Mouse (Mus musculus) megakaryocyte progenitor cell, adult 5-6 weeks (primary cell): ENCODE measurements around the gene Olfr8. TPM values are rescaled to one million over a fixed set of nuclear protein-coding genes. Genes with fewer than 3 reads are reported as not detected.
"Not testable (repeated sequence)": the region's sequence is repeated elsewhere in the genome, so short reads cannot be mapped to it uniquely, and the experiment has no call there.

Experiments
- ATAC-seq: replicated peaks from 2 replicates; pipeline ENCODE4 v1.8.0; 2016; ENCODE audit warnings: mild to moderate bottlenecking, moderate TSS enrichment, inconsistent platforms; ENCODE audit not compliant: poor library complexity
- total RNA-seq, 2 experiments: library from RNA; stranded (forward) in 1 of 2; stranded (reverse) in 1 of 2; fragments of 157-497, 149-512 nt in 1 of 2; fragments of 200-1000 nt in 1 of 2; gene quantifications; 2 replicates each; pipeline versions ENCODE4 v1.2.3 to v1.2.4; 2015 to 2017

Olfr8 gene
- total RNA-seq (2015) (not detected in 2 replicates), total RNA-seq (2017) (not detected in 2 replicates)

DNA sequence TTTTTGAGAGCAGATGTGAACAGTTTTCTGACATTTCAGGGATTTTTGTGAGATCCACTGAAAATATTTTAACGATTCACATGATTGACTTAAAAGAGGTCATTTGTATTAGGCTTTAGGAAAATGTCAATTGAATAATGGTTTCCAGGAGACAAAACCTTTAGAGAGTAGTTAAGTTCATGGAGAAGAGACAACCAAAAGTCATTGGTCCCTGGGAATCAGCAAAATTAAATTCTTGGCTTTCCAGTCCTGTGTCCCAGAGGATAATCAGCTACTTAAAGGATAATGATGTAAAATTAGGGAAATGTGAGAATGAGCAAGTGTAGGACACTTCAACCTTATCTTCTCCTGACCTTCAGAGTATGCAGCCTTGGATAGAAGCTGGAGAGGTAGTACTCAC is at the start of gene Olfr8:
Gene Olfr8, plus strand, starts transcription at position 301 of the 400 bp plus-strand sequence.
- not testable (repeated sequence) for ATAC-seq

- ATAC-seq: not testable (repeated sequence)
These were observed 37.6 kb upstream of the Olfr8 start, which contains the start of gene Olfr1354 for GRCm38 (mm10) chr10:78912871-78913270. Olfr1354 (plus strand) TSS chr10:78913171.

- not testable (repeated sequence) for ATAC-seq
These were observed 12.6 kb downstream of the Olfr8 start, which contains the start of gene Olfr1353 for GRCm38 (mm10) chr10:78963009-78963408. Olfr1353 (plus strand) TSS chr10:78963309.

- no peak for ATAC-seq
These were observed 30.3 kb downstream of the Olfr8 start, which contains the start of gene Olfr1352 for GRCm38 (mm10) chr10:78980750-78981149. Olfr1352 (plus strand) TSS chr10:78981050.

Other genes starting within 250 kb of the Olfr8 start
- not detected in 2 replicates for gene Casp14, start 232.3 kb upstream of the Olfr8 start, total RNA-seq (2015)
- not detected in 2 replicates for gene Casp14, start 232.3 kb upstream of the Olfr8 start, total RNA-seq (2017)
- not detected in 2 replicates for gene Ccdc105, start 197.6 kb upstream of the Olfr8 start, total RNA-seq (2015)
- not detected in 2 replicates for gene Ccdc105, start 197.6 kb upstream of the Olfr8 start, total RNA-seq (2017)
- gene Slc1a6, start 170.1 kb upstream of the Olfr8 start, total RNA-seq (2015): not detected in 2 replicates
- gene Slc1a6, start 170.1 kb upstream of the Olfr8 start, total RNA-seq (2017): not detected in 2 replicates
- not detected in 2 replicates for gene Olfr1356, start 98.5 kb upstream of the Olfr8 start, total RNA-seq (2015)
- not detected in 2 replicates for gene Olfr1356, start 98.5 kb upstream of the Olfr8 start, total RNA-seq (2017)
- gene Olfr1355, start 75.1 kb upstream of the Olfr8 start, total RNA-seq (2015): not detected in 2 replicates
- gene Olfr1355, start 75.1 kb upstream of the Olfr8 start, total RNA-seq (2017): not detected in 2 replicates
- not detected in 2 replicates for gene Olfr1354, start 37.5 kb upstream of the Olfr8 start, total RNA-seq (2015)
- gene Olfr1354, start 37.5 kb upstream of the Olfr8 start, total RNA-seq (2017): not detected in 2 replicates
- not detected in 2 replicates for gene Olfr1353, start 12.7 kb downstream of the Olfr8 start, total RNA-seq (2015)
- not detected in 2 replicates for gene Olfr1353, start 12.7 kb downstream of the Olfr8 start, total RNA-seq (2017)
- gene Olfr1352, start 30.4 kb downstream of the Olfr8 start, total RNA-seq (2015): 0.02 TPM in 1 of 2 replicates, not detected in the other
- gene Olfr1352, start 30.4 kb downstream of the Olfr8 start, total RNA-seq (2017): not detected in 2 replicates
- gene Olfr1351, start 61.8 kb downstream of the Olfr8 start, total RNA-seq (2015): not detected in 2 replicates
- gene Olfr1351, start 61.8 kb downstream of the Olfr8 start, total RNA-seq (2017): not detected in 2 replicates
- gene Olfr57, start 78.1 kb downstream of the Olfr8 start, total RNA-seq (2015): not detected in 2 replicates
- not detected in 2 replicates for gene Olfr57, start 78.1 kb downstream of the Olfr8 start, total RNA-seq (2017)
- gene 2610008E11Rik, start 147.0 kb downstream of the Olfr8 start, total RNA-seq (2015): 10.2 and 10.6 TPM in 2 replicates
- gene 2610008E11Rik, start 147.0 kb downstream of the Olfr8 start, total RNA-seq (2017): 8.1 and 9.8 TPM in 2 replicates
- not detected in 2 replicates for gene Vmn2r80, start 198.1 kb downstream of the Olfr8 start, total RNA-seq (2015)
- gene Vmn2r80, start 198.1 kb downstream of the Olfr8 start, total RNA-seq (2017): not detected in 2 replicates